Mouse (Mus musculus): ENCODE data around the gene Tctex1d4. TPM values are rescaled to one million over a fixed set of nuclear protein-coding genes. Genes with fewer than 3 reads are reported as not detected.

Gene Tctex1d4
- total and polyA plus RNA-seq, 3 experiments = 0.31 to 1.3 TPM; not detected in 1

DNA sequence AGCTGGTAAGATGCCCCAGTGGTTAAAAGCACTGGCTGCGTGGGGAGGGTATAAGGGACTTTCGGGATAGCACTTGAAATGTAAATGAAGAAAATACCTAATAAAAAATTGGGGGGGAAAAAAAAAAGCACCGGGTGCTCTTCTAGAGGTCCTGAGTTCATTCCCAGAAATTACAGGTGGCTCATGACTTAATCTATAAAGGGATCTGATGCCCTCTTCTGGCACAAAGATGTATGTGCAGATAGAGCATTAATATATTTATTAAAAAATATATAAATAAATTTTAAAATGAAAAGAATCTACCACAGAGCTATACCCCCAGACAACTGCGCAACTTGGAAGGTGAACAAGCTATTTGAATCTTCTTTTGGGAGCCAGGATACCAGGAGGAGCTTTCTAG is 14.0 kb downstream of the Tctex1d4 start:
- Histone ChIP-seq H3K9me3 (replicated peaks; ENCODE audit: insufficient read depth, low read length) (no peaks in the 10 kb centered on the region), H3K79me2 (ENCODE audit: control insufficient read depth, insufficient read depth, low read length, poor library complexity) (no peaks in the 10 kb centered on the region; the same call in 1 of the 2 replicates), H3K4me1 (ENCODE audit: control insufficient read depth in 1 of 2, insufficient read depth in 2 of 2, low read length in 2 of 2) (peaks cover 5 to 13% of the 10 kb centered on the region in 2 experiments), H3K27ac (ENCODE audit: control insufficient read depth, low read depth, low read length) (no peak overlapping the region), H3K4me3 (ENCODE audit: control insufficient read depth in 1 of 2, insufficient read depth in 1 of 2, low read depth in 2 of 2, low read length in 2 of 2) (no peak overlapping the region), H3K9ac (ENCODE audit: control insufficient read depth, low read depth, low read length, poor library complexity, severe bottlenecking) (no peak overlapping the region), H3K27me3 (ENCODE audit: control insufficient read depth in 1 of 2, insufficient read depth in 2 of 2, low read length in 2 of 2) (no peaks in the 10 kb centered on the region), H3K36me3 (ENCODE audit: control insufficient read depth in 1 of 2, insufficient read depth in 2 of 2, low read length in 2 of 2) (peaks cover 0 to 4% of the 10 kb centered on the region in 2 experiments; a peak in 2 of 4 replicates)
- TF ChIP-seq GATA1 (IDR thresholded peaks at IDR 0.05; ENCODE audit: low read depth, low read length) = no peak
- TF ChIP-seq ZNF384 (IDR thresholded peaks at IDR 0.05; ENCODE audit: low read depth, low read length) = peak; percentile 47
- no peak for TF ChIP-seq USF2 (IDR thresholded peaks at IDR 0.05; ENCODE audit: borderline replicate concordance in 1 of 2, insufficient read depth in 1 of 2, low read depth in 1 of 2, low read length in 2 of 2)
- peak; percentile 28 for TF ChIP-seq ZC3H11A (IDR thresholded peaks at IDR 0.05; ENCODE audit: low read depth, low read length)
- TF ChIP-seq CHD1 (IDR thresholded peaks at IDR 0.05; ENCODE audit: low read depth, low read length) = no peak
- no peak for TF ChIP-seq USF1 (IDR thresholded peaks at IDR 0.05; ENCODE audit: low read depth, low read length)
- no peak for TF ChIP-seq MAFK (IDR thresholded peaks at IDR 0.05; ENCODE audit: borderline replicate concordance, low read depth, low read length)
- no peak for TF ChIP-seq NELFE (IDR thresholded peaks at IDR 0.05; ENCODE audit: low read depth, low read length)
- TF ChIP-seq TAL1 (IDR thresholded peaks at IDR 0.05; ENCODE audit: low read length) = no peak
- no peak for TF ChIP-seq EP300 (IDR thresholded peaks at IDR 0.05; ENCODE audit: low read depth in 1 of 2, low read length in 2 of 2)
- TF ChIP-seq KAT2A (conservative IDR thresholded peaks at IDR 0.05; ENCODE audit: low read depth, low read length) = no peak
- TF ChIP-seq CTCF (IDR thresholded peaks at IDR 0.05 in 2 of 3, conservative IDR thresholded peaks at IDR 0.05 in 1 of 3; ENCODE audit: control insufficient read depth in 1 of 3, insufficient read depth in 1 of 3, low read depth in 2 of 3, low read length in 3 of 3, poor library complexity in 1 of 3, severe bottlenecking in 1 of 3) = peak in 2 of 3 experiments; percentile 5 to 52; a peak in 3 of 6 replicates
- TF ChIP-seq TBP (IDR thresholded peaks at IDR 0.05; ENCODE audit: low read depth, low read length) = no peak
- no peak for TF ChIP-seq ELF1 (IDR thresholded peaks at IDR 0.05; ENCODE audit: low read depth, low read length)
- no peak for TF ChIP-seq SIN3A (IDR thresholded peaks at IDR 0.05; ENCODE audit: low read length)
- TF ChIP-seq SMC3 (IDR thresholded peaks at IDR 0.05; ENCODE audit: low read depth, low read length) = peak; percentile 35; the same call in 1 of the 2 replicates
- peak; percentile 64 for TF ChIP-seq RAD21 (IDR thresholded peaks at IDR 0.05; ENCODE audit: low read depth, low read length)
- DNase-seq (ENCODE audit: low read depth, low spot score) = peak; percentile 44

DNA sequence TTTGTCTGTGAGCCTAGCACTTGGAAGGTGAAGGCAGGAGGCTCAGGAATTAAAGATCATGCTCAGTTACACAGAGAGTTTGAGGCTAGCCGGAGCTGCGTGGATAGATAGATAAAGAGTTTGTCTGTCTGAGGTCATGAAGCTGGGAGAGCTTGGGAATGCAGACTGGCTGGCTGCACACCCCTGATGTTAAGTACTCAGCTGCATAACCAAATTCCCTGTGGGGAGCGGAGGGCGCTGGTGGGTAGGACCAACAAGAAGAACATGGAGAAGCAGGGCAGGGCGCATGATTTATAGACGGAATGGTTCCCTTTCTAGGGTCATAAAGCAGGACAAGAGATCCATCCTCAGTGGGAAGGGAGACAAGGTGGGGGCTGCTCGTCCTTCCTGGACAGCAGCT is 16.4 kb downstream of the Tctex1d4 start:
- Histone ChIP-seq H3K4me3 (ENCODE audit: control insufficient read depth in 1 of 2, insufficient read depth in 1 of 2, low read depth in 2 of 2, low read length in 2 of 2) (no peak overlapping the region), H3K27ac (ENCODE audit: control insufficient read depth, low read depth, low read length) (no peak overlapping the region), H3K9ac (ENCODE audit: control insufficient read depth, low read depth, low read length, poor library complexity, severe bottlenecking) (no peak overlapping the region), H3K36me3 (ENCODE audit: control insufficient read depth in 1 of 2, insufficient read depth in 2 of 2, low read length in 2 of 2) (no peaks in the 10 kb centered on the region), H3K27me3 (ENCODE audit: control insufficient read depth in 1 of 2, insufficient read depth in 2 of 2, low read length in 2 of 2) (no peaks in the 10 kb centered on the region), H3K79me2 (ENCODE audit: control insufficient read depth, insufficient read depth, low read length, poor library complexity) (no peaks in the 10 kb centered on the region; the same call in 1 of the 2 replicates), H3K9me3 (replicated peaks; ENCODE audit: insufficient read depth, low read length) (no peaks in the 10 kb centered on the region), H3K4me1 (ENCODE audit: control insufficient read depth in 1 of 2, insufficient read depth in 2 of 2, low read length in 2 of 2) (peaks cover 0 to 4% of the 10 kb centered on the region in 2 experiments; a peak in 1 of 4 replicates)
- DNase-seq (ENCODE audit: low read depth, low spot score) = no peak
- TF ChIP-seq EP300 (IDR thresholded peaks at IDR 0.05; ENCODE audit: low read depth in 1 of 2, low read length in 2 of 2) (no peak), NELFE (IDR thresholded peaks at IDR 0.05; ENCODE audit: low read depth, low read length) (no peak), ETS1 (IDR thresholded peaks at IDR 0.05; ENCODE audit: low read depth, low read length) (no peak), SIN3A (IDR thresholded peaks at IDR 0.05; ENCODE audit: low read length) (no peak), POLR2AphosphoS5 (IDR thresholded peaks at IDR 0.05; ENCODE audit: borderline replicate concordance, low read depth, low read length) (no peak), CTCF (IDR thresholded peaks at IDR 0.05 in 2 of 3, conservative IDR thresholded peaks at IDR 0.05 in 1 of 3; ENCODE audit: control insufficient read depth in 1 of 3, insufficient read depth in 1 of 3, low read depth in 2 of 3, low read length in 3 of 3, poor library complexity in 1 of 3, severe bottlenecking in 1 of 3) (no peak), MEF2A (IDR thresholded peaks at IDR 0.05; ENCODE audit: extremely low read depth, insufficient replicate concordance, low read depth, low read length, poor library complexity, severe bottlenecking) (no peak), ZNF384 (IDR thresholded peaks at IDR 0.05; ENCODE audit: low read depth, low read length) (no peak), E2F4 (IDR thresholded peaks at IDR 0.05; ENCODE audit: borderline replicate concordance, low read depth, low read length) (no peak), ELF1 (IDR thresholded peaks at IDR 0.05; ENCODE audit: low read depth, low read length) (no peak), USF2 (IDR thresholded peaks at IDR 0.05; ENCODE audit: borderline replicate concordance in 1 of 2, insufficient read depth in 1 of 2, low read depth in 1 of 2, low read length in 2 of 2) (no peak), MAX (IDR thresholded peaks at IDR 0.05; ENCODE audit: low read length) (no peak), UBTF (IDR thresholded peaks at IDR 0.05; ENCODE audit: borderline replicate concordance, insufficient read depth, low read depth, low read length) (no peak), NRF1 (IDR thresholded peaks at IDR 0.05; ENCODE audit: insufficient read depth, low read depth, low read length, poor library complexity, severe bottlenecking) (no peak), JUND (IDR thresholded peaks at IDR 0.05; ENCODE audit: low read depth, low read length) (no peak), TBP (IDR thresholded peaks at IDR 0.05; ENCODE audit: low read depth, low read length) (no peak), MAZ (IDR thresholded peaks at IDR 0.05; ENCODE audit: low read depth, low read length) (no peak), GATA1 (IDR thresholded peaks at IDR 0.05; ENCODE audit: low read depth, low read length) (no peak), MXI1 (IDR thresholded peaks at IDR 0.05; ENCODE audit: low read depth, low read length) (no peak), ZMIZ1 (IDR thresholded peaks at IDR 0.05; ENCODE audit: low read depth, low read length) (no peak)

All from MEL (cell line).